Mouse (Mus musculus) Patski (cell line): Measurements from ENCODE around the gene Tmem40. TPM values are rescaled to one million over a fixed set of nuclear protein-coding genes. Genes with fewer than 3 reads are reported as not detected.
A peak's percentile ranks its signal among the peaks of the same experiment; 100 is the strongest.

Experiments used
- ATAC-seq: fragments of 100-300 bp; one replicate; pipeline ENCODE4 v1.8.0; 2021
- CTCF ChIA-PET: fragments of 350-600 bp; sonication (Branson Sonifier 250); formaldehyde crosslinking; loops from one replicate; lab custom pipeline; 2022; ENCODE audit warnings: inconsistent platforms; lab: Charles Lee
- POLR2A ChIA-PET: fragments of 350-600 bp; sonication (Branson Sonifier 250); formaldehyde crosslinking; loops from one replicate; lab custom pipeline; 2022; ENCODE audit warnings: antibody characterized with exemption, inconsistent platforms; lab: Charles Lee
- DNase-seq: peaks from one replicate; pipeline ENCODE4 v3.0.0-alpha.2; 2011; ENCODE audit warnings: low read depth, low spot score
- H3K27me3 ChIP-seq: fragments of 371-371 bp; one replicate; pipeline ENCODE4 v1.5.1; 2021
- CTCF ChIP-seq: fragments of 100-300 bp; IDR thresholded peaks from one replicate; pipeline ENCODE4 v1.5.1; 2021
- in situ Hi-C: fragments of 300-500 bp; cut with MboI; formaldehyde crosslinking; loops from 3 replicates; pipeline ENCODE4 v1.11.1; 2018; ENCODE audit warnings: low pct_unique_long_range_greater_than_20kb, mixed read lengths
- polyA plus RNA-seq: library from polyadenylated mRNA; unstranded; gene quantifications from one replicate; pipeline ENCODE4 v1.2.3, GENCODE M21; 2021

Tmem40 gene
- polyA plus RNA-seq, 1 experiment from 2014 or later: not detected

DNA sequence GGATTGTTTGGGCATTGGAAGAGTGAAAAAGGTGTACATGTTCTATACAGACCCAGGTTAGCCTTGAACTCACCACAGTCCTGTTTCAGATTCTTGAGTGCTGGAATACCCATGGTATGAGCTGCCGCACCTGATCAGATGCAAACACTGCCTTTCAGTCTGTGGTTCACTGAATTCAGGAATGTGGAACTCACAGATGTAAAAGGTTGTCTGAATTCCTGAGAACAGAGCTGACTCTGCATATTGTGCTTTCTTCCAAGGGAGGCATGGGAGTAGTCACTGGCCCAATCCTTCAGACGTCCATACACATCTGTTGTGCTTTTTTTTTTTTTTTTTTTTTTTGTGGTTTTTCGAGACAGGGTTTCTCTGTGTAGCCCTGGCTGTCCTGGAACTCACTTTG lies 50.9 kb downstream of the Tmem40 start:
- peaks cover 3% of the 10 kb centered on the region for H3K27me3 ChIP-seq
- no peak for DNase-seq
- POLR2A ChIA-PET: interaction anchor here (0.5 kb wide), 1 partner anchor 19 kb away, joined by 3 read pairs; no protein-coding TSS in a partner anchor
- ATAC-seq: no peak
- CTCF ChIA-PET: no interaction called here
- TF ChIP-seq CTCF: no peak
- in situ Hi-C loops: no loop called here

DNA sequence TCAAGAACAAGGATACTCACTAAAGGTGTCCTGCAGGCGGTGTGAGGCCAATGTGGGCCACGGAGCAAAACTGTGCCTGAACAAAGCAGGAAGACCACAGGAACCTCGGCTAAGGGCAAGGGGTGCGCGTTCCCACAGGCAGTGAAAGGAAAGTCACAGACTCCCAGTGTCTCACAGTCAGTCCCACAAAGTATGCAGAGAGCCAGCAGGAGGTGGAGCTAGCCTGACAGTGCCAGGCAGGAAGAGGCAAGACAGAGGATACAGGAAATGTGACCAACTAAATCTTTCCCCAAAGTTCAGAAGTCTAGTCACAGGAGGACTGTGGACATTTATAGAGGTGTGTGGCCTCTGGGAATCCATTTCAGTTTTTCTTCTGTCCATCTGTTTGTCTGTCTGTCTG lies 59.3 kb downstream of the Tmem40 start:
- ChIA-PET CTCF (interaction anchor here (1.1 kb wide), 1 partner anchor 11 kb away, joined by 3 read pairs; no protein-coding TSS in a partner anchor), POLR2A (no interaction called here)
- in situ Hi-C loops: no loop called here
- no peak for DNase-seq
- H3K27me3 ChIP-seq: no peaks in the 10 kb centered on the region
- no peak for TF ChIP-seq CTCF
- no peak for ATAC-seq

DNA sequence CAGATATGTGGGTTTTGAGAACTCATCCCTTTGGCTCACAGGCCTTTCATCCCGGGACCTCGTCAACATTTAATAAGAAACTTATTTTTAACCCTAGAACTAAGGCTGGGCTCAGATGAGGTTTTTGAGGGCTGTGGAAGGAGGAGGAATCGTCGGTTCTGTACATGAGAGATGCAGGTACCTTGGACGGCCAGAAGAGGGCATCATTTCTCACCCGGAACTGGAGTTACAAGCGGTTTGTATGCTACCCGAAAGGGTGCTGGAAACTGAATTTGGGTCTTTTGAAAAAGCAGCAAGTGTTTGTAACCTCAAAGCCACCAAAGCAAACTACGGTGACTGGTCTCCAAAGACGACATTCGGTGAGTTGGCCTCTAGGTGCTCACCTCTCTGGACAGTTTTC lies 60.9 kb downstream of the Tmem40 start:
- ATAC-seq (no peak), DNase-seq (no peak)
- CTCF ChIA-PET: no interaction called here
- H3K27me3 ChIP-seq: no peaks in the 10 kb centered on the region
- TF ChIP-seq CTCF: peak; percentile 55
- in situ Hi-C loops: no loop called here
- POLR2A ChIA-PET: no interaction called here

DNA sequence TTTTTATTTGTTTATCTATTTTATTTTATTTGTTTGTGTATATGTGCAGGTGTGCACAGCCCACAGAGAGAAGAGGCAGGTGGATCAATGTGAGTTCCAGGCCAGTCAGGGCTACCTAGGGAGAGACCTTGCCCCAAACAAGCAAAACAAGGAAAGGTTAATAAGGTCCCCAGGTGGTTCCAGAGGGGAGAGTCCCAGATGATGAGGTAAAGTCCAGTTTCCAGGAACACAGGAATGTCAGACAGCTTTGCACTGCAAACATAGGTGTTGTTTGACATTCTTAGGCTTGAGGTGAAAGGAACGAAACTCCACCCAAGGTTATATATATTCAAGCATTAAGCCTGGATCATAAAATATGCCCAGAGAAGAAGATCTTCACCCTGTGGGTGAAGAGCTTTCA lies 61.4 kb downstream of the Tmem40 start:
- CTCF ChIA-PET: no interaction called here
- TF ChIP-seq CTCF: no peak
- DNase-seq (no peak), ATAC-seq (no peak)
- no peaks in the 10 kb centered on the region for H3K27me3 ChIP-seq
- in situ Hi-C loops: no loop called here
- POLR2A ChIA-PET: no interaction called here

DNA sequence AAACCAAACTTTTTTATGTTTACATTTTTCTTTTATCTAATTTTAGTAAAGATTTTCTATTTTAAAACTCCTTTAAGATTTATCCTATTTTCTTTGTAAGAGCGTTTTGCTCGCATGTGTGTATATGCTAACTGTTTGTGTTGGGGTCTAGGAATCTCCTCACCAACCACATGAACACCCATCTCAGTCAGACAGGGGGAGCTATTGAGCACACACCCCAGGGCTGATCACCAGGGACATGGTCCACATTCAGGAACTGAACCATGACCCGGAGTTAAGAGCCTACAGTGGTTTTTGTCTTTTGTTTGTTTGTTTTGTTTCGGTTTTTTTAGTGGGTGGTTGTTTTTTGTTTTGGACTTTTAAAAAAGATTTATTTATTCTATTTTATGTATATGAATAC lies 63.5 kb downstream of the Tmem40 start:
- H3K27me3 ChIP-seq: no peaks in the 10 kb centered on the region
- DNase-seq (no peak), ATAC-seq (no peak)
- ChIA-PET CTCF (no interaction called here), POLR2A (interaction anchor here (0.6 kb wide), 1 partner anchor 206 kb away, joined by 3 read pairs; no protein-coding TSS in a partner anchor)
- peak; percentile 42 for TF ChIP-seq CTCF
- in situ Hi-C loops: no loop called here

DNA sequence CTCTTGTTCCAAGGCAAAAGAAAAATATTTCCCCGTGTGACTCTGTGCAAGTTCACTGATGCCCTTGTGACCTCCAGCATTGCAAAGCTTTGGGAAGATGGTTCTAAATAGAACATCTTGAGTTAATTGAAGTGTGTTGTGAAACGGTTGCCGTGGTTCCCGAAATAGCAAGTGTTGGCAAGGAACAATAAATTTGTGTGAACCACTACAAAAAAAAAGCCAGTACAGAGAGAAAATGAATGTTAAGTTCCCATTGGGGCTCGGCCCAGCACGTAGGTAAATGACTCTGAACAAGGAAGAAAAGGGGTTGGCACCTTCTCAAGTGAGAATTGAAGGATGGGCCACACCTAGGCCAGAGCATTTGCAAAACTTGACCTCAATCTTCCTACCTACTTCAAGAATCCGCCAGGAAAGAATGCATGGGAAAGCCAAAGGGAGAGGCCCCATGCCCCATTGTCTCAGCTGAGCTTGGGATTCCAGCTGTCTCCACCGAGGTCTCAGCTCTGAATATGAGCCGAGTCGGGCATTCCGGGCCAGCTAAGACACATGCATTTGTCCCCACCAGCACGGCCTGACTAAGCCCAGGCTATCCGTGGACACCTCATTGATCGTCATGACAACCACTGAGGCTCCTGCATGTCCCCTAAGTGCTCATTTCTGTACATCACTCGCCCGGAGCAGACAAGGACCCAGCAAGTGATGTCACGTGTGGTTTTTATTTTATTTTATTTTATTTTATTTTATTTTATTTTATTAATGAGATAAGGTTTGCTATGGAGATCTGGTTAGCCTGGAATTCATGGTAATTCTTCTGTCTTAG lies 64.3 kb downstream of the Tmem40 start:
- POLR2A ChIA-PET: no interaction called here
- no peaks in the 10 kb centered on the region for H3K27me3 ChIP-seq
- DNase-seq: no peak

DNA sequence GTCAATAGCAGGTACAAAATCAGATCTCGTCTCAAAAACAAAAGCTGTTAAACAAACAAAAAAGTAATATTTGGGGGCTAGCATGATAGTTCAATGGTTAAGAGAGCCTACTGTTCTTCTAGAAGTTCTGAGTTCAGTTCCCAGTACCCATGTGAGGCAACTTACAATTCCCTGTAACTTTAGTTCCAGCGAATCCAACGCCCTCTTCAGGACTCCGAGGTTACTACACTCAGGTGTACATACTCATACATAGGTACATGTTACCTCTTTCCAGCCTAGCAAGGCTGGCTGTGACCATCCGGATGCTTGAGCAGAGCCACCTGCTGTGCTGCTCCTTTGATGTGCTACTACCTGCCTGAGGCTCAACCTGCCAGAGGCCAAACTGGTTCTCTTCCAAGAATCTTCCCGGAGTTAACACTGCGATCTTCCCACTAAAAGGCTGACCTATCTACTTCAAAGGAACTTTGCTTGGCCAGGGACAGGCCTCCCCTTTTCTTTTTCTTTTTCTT lies 65.4 kb downstream of the Tmem40 start:
- in situ Hi-C loops: no loop called here
- no peak for ATAC-seq
- ChIA-PET POLR2A (no interaction called here), CTCF (no interaction called here)
- TF ChIP-seq CTCF: no peak
- no peak for DNase-seq
- H3K27me3 ChIP-seq: no peaks in the 10 kb centered on the region

More for the DNA sequence above, 64.3 kb downstream of the Tmem40 start:
- CTCF ChIA-PET: no interaction called here
- TF ChIP-seq CTCF: no peak
- in situ Hi-C loops: no loop called here
- no peak for ATAC-seq

DNA sequence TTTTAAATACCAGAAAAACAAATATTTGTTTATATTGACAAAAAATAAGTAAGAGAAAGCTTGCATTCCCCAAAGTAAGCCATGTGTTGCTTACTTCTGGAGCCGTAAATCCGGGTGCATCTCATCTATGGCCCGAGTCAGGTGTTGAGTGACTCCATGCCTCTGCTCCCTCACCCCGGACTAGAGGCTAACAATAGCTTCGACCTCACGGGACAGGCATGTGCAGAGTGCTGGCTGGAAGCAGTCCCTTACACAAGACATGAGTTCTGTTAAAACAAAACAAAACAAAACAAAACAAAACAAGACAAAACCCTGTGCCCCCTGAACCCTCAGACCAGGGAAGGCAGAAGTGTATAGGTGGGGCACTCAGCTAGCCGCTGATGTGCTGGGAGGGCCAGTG lies 67.1 kb downstream of the Tmem40 start:
- POLR2A ChIA-PET: no interaction called here
- CTCF ChIA-PET: interaction anchor here (1.1 kb wide), 1 partner anchor 12 kb away, joined by 3 read pairs; no protein-coding TSS in a partner anchor
- in situ Hi-C loops: no loop called here
- no peaks in the 10 kb centered on the region for H3K27me3 ChIP-seq
- TF ChIP-seq CTCF: no peak
- ATAC-seq (no peak), DNase-seq (no peak)

DNA sequence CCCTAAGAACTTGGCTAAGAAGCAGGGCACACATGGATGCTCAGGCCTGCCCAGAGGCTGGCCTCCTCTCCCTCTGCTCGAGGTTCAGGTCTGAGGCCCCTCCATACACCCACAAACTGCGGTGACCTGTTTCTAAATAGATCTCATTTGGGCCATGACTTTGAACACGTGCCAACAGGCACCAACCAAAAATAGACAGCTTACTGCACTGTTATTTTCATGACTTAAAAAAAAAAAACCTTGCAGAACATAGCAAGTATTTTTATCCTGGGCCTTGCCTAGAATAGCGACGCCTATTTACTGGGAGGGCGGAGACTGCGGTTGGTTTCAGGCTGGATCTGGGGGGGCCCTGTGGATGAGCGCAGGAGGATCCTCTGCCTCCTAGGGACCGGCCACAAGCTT lies 67.8 kb downstream of the Tmem40 start:
- ChIA-PET POLR2A (interaction anchor here (0.6 kb wide), 1 partner anchor 44 kb away, joined by 4 read pairs; no protein-coding TSS in a partner anchor), CTCF (no interaction called here)
- TF ChIP-seq CTCF: no peak
- in situ Hi-C loops: no loop called here
- ATAC-seq (no peak), DNase-seq (no peak)
- H3K27me3 ChIP-seq: no peaks in the 10 kb centered on the region

DNA sequence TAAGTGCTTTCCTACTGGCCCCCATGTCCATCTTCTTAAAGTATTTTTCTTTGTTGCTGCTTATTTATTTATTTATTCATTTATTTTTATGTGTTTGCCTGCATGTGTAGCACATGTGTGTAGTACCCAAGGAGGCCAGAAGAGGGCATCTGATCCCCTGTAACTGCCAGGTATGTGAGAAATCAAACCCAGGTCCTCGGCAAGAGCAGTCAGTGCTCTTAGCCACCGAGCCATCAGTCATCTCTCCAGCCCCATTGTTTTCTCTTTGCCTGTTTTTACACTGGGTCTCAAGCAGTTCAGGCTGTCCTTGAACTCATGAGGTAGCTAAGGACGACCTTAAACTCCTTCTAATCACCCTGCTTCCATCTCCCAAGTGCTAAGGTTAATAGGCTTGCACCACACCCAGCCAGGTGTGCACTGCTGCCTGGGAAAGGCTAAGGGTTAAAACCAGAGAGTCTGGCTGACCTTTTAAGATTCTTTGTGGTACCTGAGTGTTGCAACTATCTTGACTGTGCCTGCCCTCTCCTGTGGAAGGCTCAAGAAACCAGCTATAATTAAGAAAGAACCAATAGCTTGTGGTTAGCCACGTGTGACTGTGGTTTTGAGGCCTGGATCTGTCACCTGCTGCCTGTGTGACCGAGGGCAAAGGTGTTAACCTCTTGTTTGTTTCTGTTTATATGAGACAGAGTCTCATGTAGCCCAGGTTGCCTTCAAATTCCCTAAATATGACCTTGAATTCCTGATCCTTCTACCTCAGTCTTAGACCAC lies 69.1 kb downstream of the Tmem40 start:
- CTCF ChIA-PET: interaction anchor here (1.3 kb wide), 1 partner anchor 24 kb away, joined by 5 read pairs; no protein-coding TSS in a partner anchor
- no peaks in the 10 kb centered on the region for H3K27me3 ChIP-seq
- peak; percentile 55 for TF ChIP-seq CTCF
- DNase-seq (no peak), ATAC-seq (no peak)
- in situ Hi-C loops: no loop called here
- POLR2A ChIA-PET: no interaction called here
